Mouse (Mus musculus): ENCODE measurements around the gene 4932414N04Rik.
A peak's percentile ranks its signal among the peaks of the same experiment; 100 is the strongest.

DNA sequence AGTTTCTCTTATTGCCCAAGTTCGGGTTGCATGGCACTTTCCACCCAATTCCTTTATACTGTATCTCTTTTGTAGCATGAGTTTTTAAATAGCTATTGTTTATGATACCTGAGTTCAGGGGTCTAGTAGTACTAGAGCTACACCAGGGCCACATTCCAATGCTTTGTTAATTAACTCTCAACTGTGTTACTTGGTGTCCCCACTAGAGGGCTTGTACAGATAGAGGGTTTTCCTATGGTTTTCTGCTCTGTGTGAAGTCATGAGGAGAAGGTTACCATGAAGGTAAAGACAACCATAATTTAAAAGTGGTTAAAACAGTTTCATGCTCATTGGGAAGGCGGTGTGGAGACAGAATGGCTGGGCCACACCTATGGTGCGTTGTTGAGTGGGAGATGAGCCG lies 88.3 kb downstream of the 4932414N04Rik start:
- TF ChIP-seq CTCF (IDR thresholded peaks at IDR 0.05; ENCODE audit: extremely low read depth, insufficient read length, insufficient replicate concordance, low read depth, low read length) (peak; percentile 27; the same call in 1 of the 2 replicates), POLR2A (IDR thresholded peaks at IDR 0.05; ENCODE audit: low read depth, low read length) (no peak)

All from small intestine, adult 2 months (tissue).